Mouse (Mus musculus) Patski (cell line): ENCODE data around the gene Parp16. TPM values are rescaled to one million over a fixed set of nuclear protein-coding genes. Genes with fewer than 3 reads are reported as not detected.

Experiments
- ATAC-seq: fragments of 100-300 bp; one replicate; pipeline ENCODE4 v1.8.0; 2021
- CTCF ChIA-PET: fragments of 350-600 bp; sonication (Branson Sonifier 250); formaldehyde crosslinking; loops from one replicate; lab custom pipeline; 2022; ENCODE audit warnings: inconsistent platforms; lab: Charles Lee
- POLR2A ChIA-PET: fragments of 350-600 bp; sonication (Branson Sonifier 250); formaldehyde crosslinking; loops from one replicate; lab custom pipeline; 2022; ENCODE audit warnings: antibody characterized with exemption, inconsistent platforms; lab: Charles Lee
- DNase-seq: peaks from one replicate; pipeline ENCODE4 v3.0.0-alpha.2; 2011; ENCODE audit warnings: low read depth, low spot score
- H3K27me3 ChIP-seq: fragments of 371-371 bp; one replicate; pipeline ENCODE4 v1.5.1; 2021
- CTCF ChIP-seq: fragments of 100-300 bp; IDR thresholded peaks from one replicate; pipeline ENCODE4 v1.5.1; 2021
- in situ Hi-C: fragments of 300-500 bp; cut with MboI; formaldehyde crosslinking; loops from 3 replicates; pipeline ENCODE4 v1.11.1; 2018; ENCODE audit warnings: low pct_unique_long_range_greater_than_20kb, mixed read lengths
- polyA plus RNA-seq: library from polyadenylated mRNA; unstranded; gene quantifications from one replicate; pipeline ENCODE4 v1.2.3, GENCODE M21; 2021

Gene Parp16
- polyA plus RNA-seq, 1 experiment from 2014 or later, result 7.0 TPM

GRCm38 (mm10) chr9:65162711-65163639 is 32.2 kb upstream of the Parp16 start:
- in situ Hi-C loops, result loop anchor here (5.0 kb wide), 1 partner anchor 36 kb away; no protein-coding TSS in a partner anchor
- ChIA-PET POLR2A (no interaction called here), CTCF (no interaction called here)
- H3K27me3 ChIP-seq, result peaks cover 86% of the 10 kb centered on the region
- TF ChIP-seq CTCF, result no peak
- ATAC-seq, result no peak
- DNase-seq, result no peak

- ATAC-seq (no peak), DNase-seq (no peak)
- CTCF ChIA-PET, result interaction anchor here (0.8 to 1.5 kb wide), 5 partner anchors 11 to 42 kb away, joined by 3 to 5 read pairs (median 4); no protein-coding TSS in a partner anchor
- peak; percentile 71 for TF ChIP-seq CTCF
- in situ Hi-C loops, result loop anchor here (5.0 kb wide), 1 partner anchor 38 kb away; no protein-coding TSS in a partner anchor
- H3K27me3 ChIP-seq, result peaks cover 74% of the 10 kb centered on the region
- POLR2A ChIA-PET, result interaction anchor here (0.7 kb wide), 1 partner anchor 24 kb away, joined by 3 read pairs; the partner anchor contains the start of gene Igdcc3
These were observed 30.3 kb upstream of the Parp16 start for GRCm38 (mm10) chr9:65164870-65165269.

- DNase-seq, result no peak
- no peak for ATAC-seq
- ChIA-PET POLR2A (interaction anchor here (0.6 kb wide), 1 partner anchor 956 kb away, joined by 3 read pairs; no protein-coding TSS in a partner anchor), CTCF (no interaction called here)
- TF ChIP-seq CTCF, result no peak
- in situ Hi-C loops, result no loop called here
- H3K27me3 ChIP-seq, result peaks cover 65% of the 10 kb centered on the region
These were observed 28.8 kb upstream of the Parp16 start for GRCm38 (mm10) chr9:65166386-65166785.

GRCm38 (mm10) chr9:65168534-65168933 is 26.6 kb upstream of the Parp16 start:
- POLR2A ChIA-PET, result interaction anchor here (1.1 kb wide), 1 partner anchor 10 kb away, joined by 4 read pairs; no protein-coding TSS in a partner anchor
- in situ Hi-C loops, result no loop called here
- no peak for TF ChIP-seq CTCF
- H3K27me3 ChIP-seq, result peaks cover 52% of the 10 kb centered on the region
- CTCF ChIA-PET, result no interaction called here
- DNase-seq (no peak), ATAC-seq (no peak)

- ATAC-seq (no peak), DNase-seq (no peak)
- CTCF ChIA-PET, result interaction anchor here (0.7 kb wide), 1 partner anchor 41 kb away, joined by 3 read pairs; no protein-coding TSS in a partner anchor
- H3K27me3 ChIP-seq, result peaks cover 48% of the 10 kb centered on the region
- no peak for TF ChIP-seq CTCF
- in situ Hi-C loops, result no loop called here
- POLR2A ChIA-PET, result interaction anchor here (1.1 kb wide), 1 partner anchor 10 kb away, joined by 4 read pairs; no protein-coding TSS in a partner anchor
These were observed 26.2 kb upstream of the Parp16 start for GRCm38 (mm10) chr9:65168952-65169351.

- ATAC-seq (no peak), DNase-seq (no peak)
- peaks cover 24% of the 10 kb centered on the region for H3K27me3 ChIP-seq
- ChIA-PET CTCF (interaction anchor here (1.1 kb wide), 1 partner anchor 52 kb away, joined by 3 read pairs; no protein-coding TSS in a partner anchor), POLR2A (no interaction called here)
- in situ Hi-C loops, result no loop called here
- TF ChIP-seq CTCF, result no peak
These were observed 22.5 kb upstream of the Parp16 start for GRCm38 (mm10) chr9:65172654-65173053.

- no peak for TF ChIP-seq CTCF
- H3K27me3 ChIP-seq, result peaks cover 20% of the 10 kb centered on the region
- in situ Hi-C loops, result no loop called here
- POLR2A ChIA-PET, result no interaction called here
- ATAC-seq (no peak), DNase-seq (no peak)
- CTCF ChIA-PET, result interaction anchor here (1.0 kb wide), 1 partner anchor 48 kb away, joined by 3 read pairs; no protein-coding TSS in a partner anchor
These were observed 19.8 kb upstream of the Parp16 start for GRCm38 (mm10) chr9:65175234-65175938.

- no peak for ATAC-seq
- in situ Hi-C loops, result no loop called here
- DNase-seq, result no peak
- ChIA-PET POLR2A (no interaction called here), CTCF (interaction anchor here (0.6 to 1.1 kb wide), 3 partner anchors 11 to 48 kb away, joined by 3 to 5 read pairs (median 4); no protein-coding TSS in a partner anchor)
- no peak for TF ChIP-seq CTCF
- H3K27me3 ChIP-seq, result peaks cover 20% of the 10 kb centered on the region
These were observed 18.9 kb upstream of the Parp16 start for GRCm38 (mm10) chr9:65175939-65176871.

- ATAC-seq (no peak), DNase-seq (no peak)
- in situ Hi-C loops, result no loop called here
- ChIA-PET POLR2A (no interaction called here), CTCF (no interaction called here)
- peaks cover 32% of the 10 kb centered on the region for H3K27me3 ChIP-seq
- TF ChIP-seq CTCF, result no peak
These were observed 17.7 kb upstream of the Parp16 start for GRCm38 (mm10) chr9:65177497-65177896.
